Mouse (Mus musculus) liver, embryonic 14.5 days (tissue): ENCODE measurements around the gene Odf3l1. TPM values are rescaled to one million over a fixed set of nuclear protein-coding genes. Genes with fewer than 3 reads are reported as not detected.

Experiments
- ATAC-seq: fragments of 200-750 bp; cut with Nextera tagmentation; 2 replicates; pipeline ENCODE4 v1.8.0; 2017; ENCODE audit warnings: moderate number of reproducible peaks, mild to moderate bottlenecking, moderate library complexity; ENCODE audit not compliant: insufficient read depth
- DNase-seq, 3 experiments: peaks; one replicate each; pipeline ENCODE4 v3.0.0-alpha.2; 2012 to 2013; ENCODE audit warnings: low read depth in 3 of 3, low spot score in 3 of 3
- H3K27ac ChIP-seq: fragments of 300-500 bp; sonication (generic); 2 replicates; pipeline ENCODE4 v1.5.1; 2014; ENCODE audit warnings: moderate library complexity, mild to moderate bottlenecking, control low read depth, inconsistent platforms
- H3K27me3 ChIP-seq: fragments of 300-500 bp; sonication (generic); 2 replicates; pipeline ENCODE4 v1.6.1; 2014; ENCODE audit warnings: mild to moderate bottlenecking, low read length, moderate library complexity; ENCODE audit not compliant: control insufficient read depth, insufficient read depth
- H3K36me3 ChIP-seq: fragments of 300-500 bp; sonication (generic); replicated peaks from 2 replicates; pipeline ENCODE4 v1.6.1; 2014; ENCODE audit warnings: low read depth; ENCODE audit not compliant: control insufficient read depth, insufficient read depth
- H3K4me1 ChIP-seq, 2 experiments: fragments of 200-500 bp in 1 of 2; fragments of 300-500 bp in 1 of 2; sonication (generic) in 1 of 2; replicated peaks; 2 replicates each; pipeline ENCODE4 v1.6.1; 2012 to 2014; ENCODE audit warnings: antibody characterized with exemption in 1 of 2, inconsistent platforms in 1 of 2, low read length in 1 of 2; ENCODE audit not compliant: control insufficient read depth in 2 of 2, insufficient read depth in 2 of 2
- H3K4me2 ChIP-seq: fragments of 300-500 bp; sonication (generic); 2 replicates; pipeline ENCODE4 v1.6.1; 2014; ENCODE audit warnings: low read depth, mild to moderate bottlenecking, control low read depth, moderate library complexity
- H3K4me3 ChIP-seq, 2 experiments: fragments of 200-500 bp in 1 of 2; fragments of 300-500 bp in 1 of 2; sonication (generic) in 1 of 2; 2 replicates each; pipeline ENCODE4 v1.5.1; 2012 to 2014; ENCODE audit warnings: low read depth in 2 of 2, low read length in 2 of 2, mild to moderate bottlenecking in 2 of 2, control low read depth in 1 of 2, inconsistent platforms in 1 of 2, moderate library complexity in 1 of 2; ENCODE audit not compliant: insufficient read depth in 1 of 2
- H3K9ac ChIP-seq: fragments of 300-500 bp; sonication (generic); replicated peaks from 2 replicates; pipeline ENCODE4 v1.6.1; 2014; ENCODE audit warnings: mild to moderate bottlenecking, control low read depth, moderate library complexity
- H3K9me3 ChIP-seq: fragments of 300-500 bp; sonication (generic); 2 replicates; pipeline ENCODE4 v1.6.1; 2016; ENCODE audit warnings: low read length, mixed read lengths; ENCODE audit not compliant: control insufficient read depth
- CTCF ChIP-seq: IDR thresholded peaks from 2 replicates; pipeline ENCODE4 v1.5.1; 2016; ENCODE audit warnings: antibody characterized with exemption, low read depth, control low read depth
- EP300 ChIP-seq: IDR thresholded peaks from 2 replicates; pipeline ENCODE4 v1.6.1; 2016; ENCODE audit warnings: antibody characterized with exemption, low read depth
- WGBS: fragments of 180-500 bp; shearing (Covaris S2); extraction: QIAGEN DNeasy Blood & Tissue Kit; methylation state at CpG from one replicate; pipeline ENCODE4 v1.1.7; 2014; ENCODE audit not compliant: insufficient replicate concordance; 5-methylcytosine and 5-hydroxymethylcytosine counted together
- polyA plus RNA-seq, 2 experiments: library from polyadenylated mRNA; depleted of rRNA in 1 of 2; stranded (reverse) in 1 of 2; unstranded in 1 of 2; fragments of >200 nt; fragmentation: Nextera tagmentation in 1 of 2; extraction: Ambion mirVana in 1 of 2; gene quantifications; 2 replicates each; pipeline versions ENCODE4 v1.2.1 to v1.2.3; 2012 to 2014

Odf3l1 gene
- polyA plus RNA-seq, 2 experiments: not detected

DNA sequence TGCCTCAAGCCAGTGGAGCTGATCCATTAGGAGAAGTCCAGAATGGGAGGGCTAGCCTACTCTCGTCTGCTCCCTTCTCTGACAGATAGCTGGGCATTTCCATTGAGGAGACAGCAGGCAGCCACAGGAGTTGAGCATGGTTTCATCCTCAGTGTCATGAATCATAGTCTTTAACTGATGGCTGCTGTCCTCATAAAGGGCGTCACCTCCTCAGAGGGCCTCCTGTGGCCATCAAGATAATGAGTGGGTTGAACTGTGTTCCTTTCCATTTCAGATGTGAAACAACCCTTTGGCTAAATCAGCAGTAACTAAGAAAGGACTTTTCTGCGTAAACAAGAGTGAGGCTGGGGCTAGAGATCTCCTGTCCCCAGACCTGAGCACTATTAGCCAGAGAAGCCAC, 39.2 kb upstream of the Odf3l1 start:
- ATAC-seq (no peak), DNase-seq (no peak)
- H3K4me3 ChIP-seq: no peak overlapping the region
- H3K27me3 ChIP-seq: no peaks in the 10 kb centered on the region
- no peaks in the 10 kb centered on the region for H3K9me3 ChIP-seq
- no peaks in the 10 kb centered on the region; a peak in 1 of 4 replicates for H3K4me1 ChIP-seq
- H3K36me3 ChIP-seq: no peaks in the 10 kb centered on the region
- no peak for TF ChIP-seq CTCF
- no peak for TF ChIP-seq EP300
- 37% methylated on average over 3 of the region's 3 CpGs for WGBS
- H3K9ac ChIP-seq: no peak overlapping the region
- H3K27ac ChIP-seq: no peak overlapping the region
- no peak overlapping the region for H3K4me2 ChIP-seq

DNA sequence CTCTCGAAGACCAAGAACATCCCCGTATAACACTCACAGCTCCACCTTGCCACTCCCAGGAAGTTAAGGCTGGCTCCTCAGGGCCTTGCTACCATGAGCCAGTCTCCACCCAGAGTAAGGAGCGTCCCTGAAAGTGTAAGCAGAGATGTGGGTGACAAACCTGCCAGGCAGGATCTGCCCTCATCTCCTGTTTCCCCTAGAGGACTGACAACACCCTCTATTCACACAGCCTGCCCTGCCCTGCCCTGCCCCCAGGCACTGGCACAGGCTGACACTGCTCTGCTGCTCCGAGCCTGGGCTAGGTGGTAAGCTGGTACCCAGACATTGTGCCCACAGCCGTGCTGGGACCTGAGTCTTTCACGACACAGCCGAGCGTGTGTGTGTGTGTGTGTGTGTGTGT, 36.7 kb upstream of the Odf3l1 start:
- DNase-seq (no peak), ATAC-seq (no peak)
- H3K4me2 ChIP-seq: no peak overlapping the region
- no peaks in the 10 kb centered on the region for H3K27me3 ChIP-seq
- no peaks in the 10 kb centered on the region; a peak in 1 of 4 replicates for H3K4me1 ChIP-seq
- no peaks in the 10 kb centered on the region for H3K9me3 ChIP-seq
- H3K9ac ChIP-seq: no peak overlapping the region
- no peak overlapping the region for H3K27ac ChIP-seq
- H3K4me3 ChIP-seq: no peak overlapping the region
- TF ChIP-seq EP300: no peak
- TF ChIP-seq CTCF: no peak
- no peaks in the 10 kb centered on the region for H3K36me3 ChIP-seq
- WGBS: 54% methylated on average over 8 of the region's 8 CpGs

DNA sequence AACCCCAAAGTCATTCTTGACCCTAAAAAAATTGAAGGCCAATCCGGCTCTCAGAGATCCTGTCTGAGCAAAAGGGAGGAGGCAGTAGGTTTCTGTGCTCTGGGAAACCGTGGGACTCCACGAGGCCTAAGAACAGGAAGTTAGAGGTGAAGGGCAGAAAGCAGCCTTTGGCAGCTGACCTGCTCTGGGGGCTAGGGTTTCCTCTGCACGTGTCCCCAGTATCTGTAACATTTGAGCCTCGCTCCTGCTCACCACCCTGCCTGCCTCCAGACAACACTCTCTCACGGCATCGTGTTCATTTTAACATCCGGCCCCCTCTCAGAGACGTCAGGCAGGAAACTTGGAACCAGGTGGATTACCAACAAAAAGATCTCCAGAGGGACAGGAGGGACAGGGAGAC, 36.1 kb upstream of the Odf3l1 start:
- H3K4me2 ChIP-seq: no peak overlapping the region
- H3K4me1 ChIP-seq: no peaks in the 10 kb centered on the region; a peak in 1 of 4 replicates
- 38% methylated on average over 9 of the region's 9 CpGs for WGBS
- no peak overlapping the region for H3K4me3 ChIP-seq
- DNase-seq: no peak
- H3K27me3 ChIP-seq: no peaks in the 10 kb centered on the region
- TF ChIP-seq CTCF (no peak), EP300 (no peak)
- H3K36me3 ChIP-seq: no peaks in the 10 kb centered on the region
- no peak for ATAC-seq
- no peak overlapping the region for H3K9ac ChIP-seq
- no peaks in the 10 kb centered on the region for H3K9me3 ChIP-seq
- H3K27ac ChIP-seq: no peak overlapping the region

DNA sequence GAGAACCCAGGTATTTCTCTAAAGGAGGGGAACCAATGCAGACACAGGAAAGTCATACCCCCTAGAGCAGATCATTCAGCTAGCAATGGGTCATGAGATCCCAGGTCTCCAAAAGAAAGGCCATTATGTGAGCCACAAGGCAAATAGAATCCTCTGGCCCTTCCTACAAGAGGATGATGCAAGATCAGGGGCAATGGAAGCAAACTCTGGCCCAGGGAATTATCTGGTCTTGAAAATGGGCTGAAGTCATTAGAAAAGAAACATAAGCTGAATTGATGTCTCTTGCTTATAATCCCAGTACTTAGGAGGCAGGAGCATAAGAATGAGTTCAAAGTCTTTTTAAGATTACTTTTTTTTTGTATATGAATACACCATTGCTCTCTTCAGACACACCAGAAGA, 35.6 kb upstream of the Odf3l1 start:
- H3K27me3 ChIP-seq: no peaks in the 10 kb centered on the region
- no peaks in the 10 kb centered on the region for H3K9me3 ChIP-seq
- H3K27ac ChIP-seq: no peak overlapping the region
- H3K4me3 ChIP-seq: no peak overlapping the region
- H3K4me1 ChIP-seq: no peaks in the 10 kb centered on the region
- ATAC-seq (no peak), DNase-seq (no peak)
- no peak overlapping the region for H3K9ac ChIP-seq
- no peak overlapping the region for H3K4me2 ChIP-seq
- TF ChIP-seq EP300: no peak
- no peak for TF ChIP-seq CTCF
- no peaks in the 10 kb centered on the region for H3K36me3 ChIP-seq

DNA sequence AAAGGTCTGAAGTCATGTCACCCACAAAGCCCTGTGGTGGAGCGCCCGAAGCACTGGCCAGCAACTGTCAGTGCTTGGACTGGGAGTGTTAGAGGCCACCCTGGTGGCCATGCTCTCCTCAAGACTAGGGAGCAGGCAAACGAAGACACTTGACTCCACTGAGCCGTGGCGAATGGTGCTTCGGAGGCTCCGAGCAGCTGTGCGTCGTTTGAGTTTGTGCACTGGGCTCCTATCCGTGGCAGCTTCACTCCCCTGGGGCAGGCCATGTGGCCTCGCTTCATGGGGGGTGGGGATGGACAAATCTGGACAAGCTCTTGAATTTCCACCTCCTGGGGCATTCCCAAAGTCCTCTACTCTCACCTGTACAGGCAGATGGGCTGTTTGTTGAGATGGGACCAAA, 34.9 kb upstream of the Odf3l1 start:
- Histone ChIP-seq H3K27ac (no peak overlapping the region), H3K36me3 (no peaks in the 10 kb centered on the region), H3K4me3 (no peak overlapping the region), H3K27me3 (no peaks in the 10 kb centered on the region), H3K9ac (no peak overlapping the region), H3K4me2 (no peak overlapping the region), H3K9me3 (no peaks in the 10 kb centered on the region), H3K4me1 (no peaks in the 10 kb centered on the region)
- no peak for TF ChIP-seq CTCF
- no peak for TF ChIP-seq EP300
- 66% methylated on average over 11 of the region's 11 CpGs for WGBS
- ATAC-seq (no peak), DNase-seq (no peak)

DNA sequence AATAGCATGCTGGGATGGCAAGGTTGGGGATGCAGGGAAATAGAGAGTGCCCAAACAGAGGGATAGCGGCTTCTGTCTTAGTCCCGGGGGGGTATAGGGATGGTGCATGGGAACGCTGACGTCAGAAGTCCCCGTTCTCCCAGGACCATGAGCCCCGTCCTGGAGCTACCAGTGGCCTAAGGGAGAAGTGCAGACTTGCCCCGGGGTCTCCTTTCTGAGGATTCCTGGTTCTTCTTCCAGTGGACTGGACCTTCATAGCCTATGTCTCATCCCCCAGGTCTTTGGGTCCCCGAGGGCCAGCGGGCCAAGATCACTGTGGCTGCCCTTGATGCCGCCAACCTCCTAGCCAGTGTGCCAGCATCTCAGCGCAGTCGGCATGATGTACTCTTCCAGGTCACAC, 32.3 kb upstream of the Odf3l1 start:
- DNase-seq (no peak), ATAC-seq (no peak)
- H3K36me3 ChIP-seq: no peaks in the 10 kb centered on the region
- H3K4me3 ChIP-seq: no peak overlapping the region
- no peak overlapping the region for H3K9ac ChIP-seq
- TF ChIP-seq CTCF (no peak), EP300 (no peak)
- no peaks in the 10 kb centered on the region for H3K27me3 ChIP-seq
- WGBS: 76% methylated on average over 12 of the region's 12 CpGs
- no peaks in the 10 kb centered on the region for H3K4me1 ChIP-seq
- H3K9me3 ChIP-seq: no peaks in the 10 kb centered on the region
- H3K4me2 ChIP-seq: no peak overlapping the region
- H3K27ac ChIP-seq: no peak overlapping the region
